Mouse (Mus musculus): ENCODE results near the gene Psmc3ip. TPM values are rescaled to one million over a fixed set of nuclear protein-coding genes. Genes with fewer than 3 reads are reported as not detected.

The Psmc3ip gene
- polyA plus RNA-seq, 1 experiment from 2014 or later: 63.3 TPM

Small RNA genes lying within 50 kb of the gene (microRNA-seq; reads per million reads assigned to microRNA genes)
- not detected for gene Gm27626

Other genes starting within 250 kb of the Psmc3ip start
- gene Stat5b, start 244.7 kb downstream of the Psmc3ip start, polyA plus RNA-seq (2015; fragmentation: Nextera tagmentation; extraction: Ambion mirVana): 11.1 and 14.0 TPM in 2 replicates
- 0.85 and 1.2 TPM in 2 replicates for gene Stat5a, start 236.1 kb downstream of the Psmc3ip start, polyA plus RNA-seq (2015; fragmentation: Nextera tagmentation; extraction: Ambion mirVana)
- gene Stat3, start 155.9 kb downstream of the Psmc3ip start, polyA plus RNA-seq (2015; fragmentation: Nextera tagmentation; extraction: Ambion mirVana): 24.6 and 29.1 TPM in 2 replicates
- 19.5 and 23.4 TPM in 2 replicates for gene Cavin1, start 124.5 kb downstream of the Psmc3ip start, polyA plus RNA-seq (2015; fragmentation: Nextera tagmentation; extraction: Ambion mirVana)
- gene Atp6v0a1, start 86.0 kb downstream of the Psmc3ip start, polyA plus RNA-seq (2015; fragmentation: Nextera tagmentation; extraction: Ambion mirVana): 52.9 and 56.3 TPM in 2 replicates
- 4.8 and 6.5 TPM in 2 replicates for gene Naglu, start 25.4 kb downstream of the Psmc3ip start, polyA plus RNA-seq (2015; fragmentation: Nextera tagmentation; extraction: Ambion mirVana)
- not detected in 2 replicates for gene Hsd17b1, start 17.0 kb downstream of the Psmc3ip start, polyA plus RNA-seq (2015; fragmentation: Nextera tagmentation; extraction: Ambion mirVana)
- 45.8 and 48.2 TPM in 2 replicates for gene Coasy, start 12.9 kb downstream of the Psmc3ip start, polyA plus RNA-seq (2015; fragmentation: Nextera tagmentation; extraction: Ambion mirVana)
- gene Mlx, start 8.2 kb downstream of the Psmc3ip start, polyA plus RNA-seq (2015; fragmentation: Nextera tagmentation; extraction: Ambion mirVana): 71.1 and 81.2 TPM in 2 replicates
- 18.6 and 20.8 TPM in 2 replicates for gene Retreg3, start 24.5 kb upstream of the Psmc3ip start, polyA plus RNA-seq (2015; fragmentation: Nextera tagmentation; extraction: Ambion mirVana)
- 108 and 112 TPM in 2 replicates for gene Tubg1, start 24.5 kb upstream of the Psmc3ip start, polyA plus RNA-seq (2015; fragmentation: Nextera tagmentation; extraction: Ambion mirVana)
- gene Tubg2, start 60.5 kb upstream of the Psmc3ip start, polyA plus RNA-seq (2015; fragmentation: Nextera tagmentation; extraction: Ambion mirVana): 14.6 and 16.4 TPM in 2 replicates
- 0.36 and 0.42 TPM in 2 replicates for gene Cntnap1, start 75.1 kb upstream of the Psmc3ip start, polyA plus RNA-seq (2015; fragmentation: Nextera tagmentation; extraction: Ambion mirVana)
- gene Plekhh3, start 75.9 kb upstream of the Psmc3ip start, polyA plus RNA-seq (2015; fragmentation: Nextera tagmentation; extraction: Ambion mirVana): 4.5 and 6.4 TPM in 2 replicates
- 0.10 TPM in 1 of 2 replicates, not detected in the other for gene Ccr10, start 80.0 kb upstream of the Psmc3ip start, polyA plus RNA-seq (2015; fragmentation: Nextera tagmentation; extraction: Ambion mirVana)
- 12.1 and 13.8 TPM in 2 replicates for gene Ezh1, start 131.0 kb upstream of the Psmc3ip start, polyA plus RNA-seq (2015; fragmentation: Nextera tagmentation; extraction: Ambion mirVana)
- 43.9 and 55.3 TPM in 2 replicates for gene Ramp2, start 150.6 kb upstream of the Psmc3ip start, polyA plus RNA-seq (2015; fragmentation: Nextera tagmentation; extraction: Ambion mirVana)
- 92.6 and 109 TPM in 2 replicates for gene Vps25, start 158.3 kb upstream of the Psmc3ip start, polyA plus RNA-seq (2015; fragmentation: Nextera tagmentation; extraction: Ambion mirVana)
- 4.4 and 4.5 TPM in 2 replicates for gene Wnk4, start 165.1 kb upstream of the Psmc3ip start, polyA plus RNA-seq (2015; fragmentation: Nextera tagmentation; extraction: Ambion mirVana)
- gene Cntd1, start 183.6 kb upstream of the Psmc3ip start, polyA plus RNA-seq (2015; fragmentation: Nextera tagmentation; extraction: Ambion mirVana): 1.2 and 1.9 TPM in 2 replicates
- 190 and 203 TPM in 2 replicates for gene Coa3, start 183.7 kb upstream of the Psmc3ip start, polyA plus RNA-seq (2015; fragmentation: Nextera tagmentation; extraction: Ambion mirVana)
- gene Becn1, start 206.8 kb upstream of the Psmc3ip start, polyA plus RNA-seq (2015; fragmentation: Nextera tagmentation; extraction: Ambion mirVana): 164 and 175 TPM in 2 replicates
- gene Psme3, start 220.8 kb upstream of the Psmc3ip start, polyA plus RNA-seq (2015; fragmentation: Nextera tagmentation; extraction: Ambion mirVana): 144 and 145 TPM in 2 replicates
- gene Aoc2, start 229.6 kb upstream of the Psmc3ip start, polyA plus RNA-seq (2015; fragmentation: Nextera tagmentation; extraction: Ambion mirVana): 1.7 and 2.2 TPM in 2 replicates
- gene Aoc3, start 235.2 kb upstream of the Psmc3ip start, polyA plus RNA-seq (2015; fragmentation: Nextera tagmentation; extraction: Ambion mirVana): not detected in 2 replicates